Mouse (Mus musculus): ENCODE data around the gene Tmem26. TPM values are rescaled to one million over a fixed set of nuclear protein-coding genes. Genes with fewer than 3 reads are reported as not detected.

The Tmem26 gene
- polyA plus RNA-seq, 1 experiment from 2014 or later = 62.0 TPM

DNA sequence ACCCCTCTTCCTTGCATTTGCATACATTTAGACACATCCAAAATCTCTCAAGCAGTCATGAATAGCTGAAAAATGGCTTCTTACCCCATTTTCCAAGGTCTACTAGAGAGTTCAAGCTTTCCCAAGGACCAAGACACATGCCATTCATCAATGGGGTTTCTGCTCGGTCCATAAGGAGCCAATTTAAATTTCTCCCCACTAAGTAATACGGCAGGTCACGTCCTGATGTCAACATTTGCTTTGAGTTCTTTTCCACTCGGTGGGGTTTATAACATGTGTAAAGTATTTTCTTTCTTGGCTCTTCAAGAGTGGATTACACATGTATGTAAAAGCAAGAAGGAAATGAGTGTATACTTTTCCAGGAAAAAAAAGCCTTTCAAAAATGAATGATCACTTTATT is 93.8 kb downstream of the Tmem26 start:
- no peaks in the 10 kb centered on the region for H3K27me3 ChIP-seq
- H3K9me3 ChIP-seq = no peaks in the 10 kb centered on the region
- no peak overlapping the region for H3K4me3 ChIP-seq
- no peak overlapping the region for H3K9ac ChIP-seq
- H3K27ac ChIP-seq = no peak overlapping the region
- 0 out of 2 replicates have a peak, but pooled peaks cover 2% of the 10 kb centered on the region for H3K4me1 ChIP-seq
- 27% methylated on average over 4 of the region's 4 CpGs for WGBS
- ATAC-seq (ENCODE audit: insufficient number of reproducible peaks, insufficient read depth, low FRiP score, low TSS enrichment) = no peak
- H3K4me2 ChIP-seq (replicated peaks) = no peak overlapping the region
- no peaks in the 10 kb centered on the region for H3K36me3 ChIP-seq

DNA sequence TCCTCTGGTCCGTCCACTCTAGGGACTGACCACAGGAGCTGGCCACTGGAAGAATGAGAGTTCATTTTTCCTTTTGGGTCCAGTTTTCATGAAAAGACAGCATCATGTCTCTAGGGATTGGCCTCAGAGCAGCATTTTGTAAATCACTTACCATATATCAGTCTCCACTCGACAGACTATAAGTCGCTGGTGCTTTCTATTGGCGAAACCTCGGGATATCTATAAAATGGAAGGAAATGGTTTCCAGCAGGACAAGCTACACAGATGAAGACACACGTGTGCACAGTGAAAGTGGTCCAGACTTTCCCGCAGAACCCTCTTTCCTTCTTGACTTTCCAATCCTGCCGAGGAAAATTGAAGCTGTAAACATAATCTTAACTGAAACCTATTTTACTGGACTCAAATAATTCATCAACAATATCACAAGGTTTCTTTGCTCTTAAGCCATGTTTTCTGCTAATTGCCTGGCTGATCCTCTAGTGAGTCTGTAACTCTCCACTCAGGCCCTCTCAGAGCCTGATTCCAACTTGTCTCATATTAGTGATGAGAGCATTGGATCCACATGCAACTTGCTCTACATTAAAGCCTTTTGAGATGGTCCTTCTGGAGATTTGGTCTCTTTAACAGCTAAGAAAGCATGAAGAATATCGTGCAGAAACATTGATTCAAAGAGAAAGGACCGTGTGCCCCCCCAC is 94.8 kb downstream of the Tmem26 start:
- Histone ChIP-seq H3K27ac (no peak overlapping the region), H3K4me3 (no peak overlapping the region)
- ATAC-seq (ENCODE audit: insufficient number of reproducible peaks, insufficient read depth, low FRiP score, low TSS enrichment) = no peak

GRCm38 (mm10) chr10:68824519-68824918 is 101.1 kb downstream of the Tmem26 start:
- H3K27me3 ChIP-seq = no peaks in the 10 kb centered on the region
- H3K36me3 ChIP-seq = no peaks in the 10 kb centered on the region
- H3K4me1 ChIP-seq = no peaks in the 10 kb centered on the region
- H3K4me2 ChIP-seq (replicated peaks) = no peak overlapping the region
- no peak overlapping the region for H3K4me3 ChIP-seq
- no peak overlapping the region for H3K9ac ChIP-seq
- WGBS = 87% methylated on average over 4 of the region's 4 CpGs
- no peak for ATAC-seq (ENCODE audit: insufficient number of reproducible peaks, insufficient read depth, low FRiP score, low TSS enrichment)
- no peak overlapping the region for H3K27ac ChIP-seq
- H3K9me3 ChIP-seq = no peaks in the 10 kb centered on the region

More for the DNA sequence above, 94.8 kb downstream of the Tmem26 start:
- H3K4me1 ChIP-seq = 0 out of 2 replicates have a peak, but pooled peaks cover 2% of the 10 kb centered on the region
- no peaks in the 10 kb centered on the region for H3K27me3 ChIP-seq
- WGBS = 68% methylated on average over 10 of the region's 10 CpGs
- no peak overlapping the region for H3K9ac ChIP-seq
- no peaks in the 10 kb centered on the region for H3K9me3 ChIP-seq
- H3K36me3 ChIP-seq = no peaks in the 10 kb centered on the region
- H3K4me2 ChIP-seq (replicated peaks) = no peak overlapping the region

Other genes with a start within 250 kb of the Tmem26 start
- 0.45 and 0.63 TPM in 2 replicates for gene Cabcoco1, start 181.8 kb upstream of the Tmem26 start, polyA plus RNA-seq (2016; fragmentation: Nextera tagmentation; extraction: Ambion mirVana)

Measured in embryonic facial prominence, embryonic 12.5 days (tissue).